Mouse (Mus musculus) lung, postnatal 0 days (tissue): ENCODE data around the gene Bricd5. TPM values are rescaled to one million over a fixed set of nuclear protein-coding genes. Genes with fewer than 3 reads are reported as not detected.

Experiments used
- ATAC-seq: fragments of 200-750 bp; cut with Nextera tagmentation; 2 replicates; pipeline ENCODE4 v1.8.0; 2017; ENCODE audit warnings: moderate library complexity
- DNase-seq: peaks from one replicate; pipeline ENCODE4 v3.0.0-alpha.2; 2016; ENCODE audit warnings: low spot score
- H3K27ac ChIP-seq: fragments of 300-500 bp; sonication (generic); 2 replicates; pipeline ENCODE4 v1.5.1; 2014; ENCODE audit warnings: antibody characterized with exemption, mild to moderate bottlenecking, low read length, mixed read lengths
- H3K27me3 ChIP-seq: fragments of 300-500 bp; sonication (generic); replicated peaks from 2 replicates; pipeline ENCODE4 v1.6.1; 2014; ENCODE audit warnings: low read length, mixed read lengths; ENCODE audit not compliant: insufficient read depth
- H3K36me3 ChIP-seq: fragments of 300-500 bp; sonication (generic); 2 replicates; pipeline ENCODE4 v1.6.1; 2014; ENCODE audit warnings: low read length, mixed read lengths; ENCODE audit not compliant: insufficient read depth
- H3K4me1 ChIP-seq: fragments of 300-500 bp; sonication (generic); 2 replicates; pipeline ENCODE4 v1.6.1; 2014; ENCODE audit warnings: antibody characterized with exemption, low read depth, low read length, mixed read lengths; ENCODE audit not compliant: insufficient read depth
- H3K4me2 ChIP-seq: fragments of 300-500 bp; sonication (generic); replicated peaks from 2 replicates; pipeline ENCODE4 v1.6.1; 2014; ENCODE audit warnings: low read depth, mild to moderate bottlenecking, low read length, moderate library complexity, mixed read lengths
- H3K4me3 ChIP-seq: fragments of 300-500 bp; sonication (generic); 2 replicates; pipeline ENCODE4 v1.5.1; 2014; ENCODE audit warnings: low read depth, low read length
- H3K9ac ChIP-seq: fragments of 300-500 bp; sonication (generic); replicated peaks from 2 replicates; pipeline ENCODE4 v1.6.1; 2014; ENCODE audit warnings: low read depth, mild to moderate bottlenecking
- H3K9me3 ChIP-seq: fragments of 300-500 bp; sonication (generic); 2 replicates; pipeline ENCODE4 v1.6.1; 2016; ENCODE audit warnings: low read length, mixed read lengths
- CTCF ChIP-seq: IDR thresholded peaks from 2 replicates; pipeline ENCODE4 v1.5.1; 2016; ENCODE audit warnings: antibody characterized with exemption, mild to moderate bottlenecking
- EP300 ChIP-seq: IDR thresholded peaks from 2 replicates; pipeline ENCODE4 v1.6.1; 2016; ENCODE audit warnings: antibody characterized with exemption, mild to moderate bottlenecking, control low read depth
- WGBS: fragments of 180-500 bp; shearing (Covaris S2); extraction: QIAGEN DNeasy Blood & Tissue Kit; methylation state at CpG from one replicate; pipeline ENCODE4 v1.1.7; 2014; 5-methylcytosine and 5-hydroxymethylcytosine counted together
- polyA plus RNA-seq: library from polyadenylated mRNA; unstranded; fragments of >200 nt; fragmentation: Nextera tagmentation; extraction: Ambion mirVana; gene quantifications from 2 replicates; pipeline ENCODE4 v1.2.1, GENCODE M21; 2015

Gene Bricd5
- polyA plus RNA-seq, 1 experiment from 2014 or later, result not detected

GRCm38 (mm10) chr17:24475586-24475985, 1.9 kb downstream of the Bricd5 start:
- Histone ChIP-seq H3K27ac (no peak overlapping the region), H3K4me2 (no peak overlapping the region), H3K4me3 (no peak overlapping the region), H3K9me3 (no peaks in the 10 kb centered on the region), H3K4me1 (peaks cover 28% of the 10 kb centered on the region; the same call in 1 of the 2 replicates), H3K27me3 (no peaks in the 10 kb centered on the region), H3K9ac (no peak overlapping the region), H3K36me3 (peaks cover 17% of the 10 kb centered on the region; the same call in 1 of the 2 replicates)
- WGBS, result 83% methylated on average over 6 of the region's 6 CpGs
- DNase-seq (no peak), ATAC-seq (no peak)
- no peak for TF ChIP-seq EP300
- no peak for TF ChIP-seq CTCF

- Histone ChIP-seq H3K27me3 (no peaks in the 10 kb centered on the region), H3K36me3 (peaks cover 17% of the 10 kb centered on the region; the same call in 1 of the 2 replicates), H3K4me2 (no peak overlapping the region), H3K9me3 (no peaks in the 10 kb centered on the region), H3K4me3 (no peak overlapping the region), H3K27ac (no peak overlapping the region), H3K9ac (no peak overlapping the region), H3K4me1 (peaks cover 25% of the 10 kb centered on the region; the same call in 1 of the 2 replicates)
- 88% methylated on average over 10 of the region's 10 CpGs for WGBS
- no peak for TF ChIP-seq CTCF
- no peak for ATAC-seq
- DNase-seq, result no peak
These were observed 2.5 kb downstream of the Bricd5 start for GRCm38 (mm10) chr17:24476022-24476776.

GRCm38 (mm10) chr17:24477053-24477984, 3.6 kb downstream of the Bricd5 start:
- 91% methylated on average over 20 of the region's 20 CpGs for WGBS
- Histone ChIP-seq H3K27me3 (no peaks in the 10 kb centered on the region), H3K9me3 (no peaks in the 10 kb centered on the region), H3K27ac (no peak overlapping the region), H3K36me3 (peaks cover 17% of the 10 kb centered on the region; the same call in 1 of the 2 replicates), H3K4me3 (no peak overlapping the region), H3K4me1 (peaks cover 14% of the 10 kb centered on the region; the same call in 1 of the 2 replicates), H3K4me2 (no peak overlapping the region), H3K9ac (0 out of 2 replicates have a peak overlapping the region, but pooled peaks have one; percentile 5)
- DNase-seq (no peak), ATAC-seq (no peak)
- TF ChIP-seq CTCF (no peak), EP300 (no peak)

- ATAC-seq, result no peak
- peak; percentile 19 for DNase-seq
- 42% methylated on average over 11 of the region's 11 CpGs for WGBS
- Histone ChIP-seq H3K36me3 (peaks cover 17% of the 10 kb centered on the region; the same call in 1 of the 2 replicates), H3K27ac (no peak overlapping the region), H3K4me2 (peak overlapping the region; percentile 49), H3K4me3 (peak overlapping the region; percentile 91), H3K27me3 (no peaks in the 10 kb centered on the region), H3K9me3 (no peaks in the 10 kb centered on the region), H3K4me1 (peaks cover 8% of the 10 kb centered on the region; the same call in 1 of the 2 replicates), H3K9ac (peak overlapping the region; percentile 5; the same call in 1 of the 2 replicates)
- TF ChIP-seq EP300 (no peak), CTCF (no peak)
These were observed 4.4 kb downstream of the Bricd5 start for GRCm38 (mm10) chr17:24477985-24478600.

- H3K4me1 ChIP-seq, result peaks cover 8% of the 10 kb centered on the region; the same call in 1 of the 2 replicates
- WGBS, result 3% methylated on average over 48 of the region's 48 CpGs
These were observed 5.1 kb downstream of the Bricd5 start, which contains the start of gene Mlst8 for GRCm38 (mm10) chr17:24478663-24479380. Gene Mlst8 (minus strand): TSS chr17:24479078.

More at GRCm38 (mm10) chr17:24478663-24479380, 5.1 kb downstream of the Bricd5 start, which contains the start of gene Mlst8:
- Histone ChIP-seq H3K9me3 (no peaks in the 10 kb centered on the region), H3K36me3 (peaks cover 17% of the 10 kb centered on the region; the same call in 1 of the 2 replicates), H3K4me3 (peak within 1 kb of the TSS; percentile 91), H3K4me2 (peak within 1 kb of the TSS; percentile 49), H3K27me3 (no peaks in the 10 kb centered on the region), H3K9ac (peak within 1 kb of the TSS; percentile 76), H3K27ac (peak within 1 kb of the TSS; percentile 93)
- peak; percentile 99 for DNase-seq
- TF ChIP-seq CTCF (peak; percentile 91), EP300 (0 out of 2 replicates have a peak, but pooled peaks have one; percentile 40)
- peak; percentile 97 for ATAC-seq
